Mouse (Mus musculus): Measurements from ENCODE around the gene Tomt. TPM values are rescaled to one million over a fixed set of nuclear protein-coding genes. Genes with fewer than 3 reads are reported as not detected.

Gene Tomt
- not detected for polyA plus RNA-seq (2014; fragmentation: Illumina TruSeq; extraction: RNeasy Lipid Tissue Mini Kit (QIAGEN cat#74804); ENCODE audit: low read depth, low replicate concordance)

DNA sequence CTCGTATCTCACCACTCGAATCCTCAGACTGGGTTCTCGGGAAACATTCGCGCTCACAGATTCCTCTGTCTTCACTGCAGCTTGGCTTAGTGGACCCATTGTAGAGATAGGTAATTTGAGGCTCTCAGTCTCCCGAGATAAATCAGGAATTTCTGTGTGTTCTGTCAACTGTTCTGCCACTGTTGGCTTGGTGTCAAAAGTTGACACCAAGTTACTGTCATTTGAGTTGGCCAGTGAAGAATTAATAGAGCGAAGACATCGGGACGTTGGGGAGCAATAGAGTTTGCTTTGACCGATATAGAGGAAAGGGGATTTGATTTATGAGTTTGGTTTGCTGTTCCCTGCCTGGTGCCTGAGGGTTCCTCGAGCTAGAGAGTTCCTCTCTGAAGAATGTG lies at the start of gene Tomt:
TSS of gene Tomt (minus strand) at position 73 of the 395 bp plus-strand sequence.

DNA sequence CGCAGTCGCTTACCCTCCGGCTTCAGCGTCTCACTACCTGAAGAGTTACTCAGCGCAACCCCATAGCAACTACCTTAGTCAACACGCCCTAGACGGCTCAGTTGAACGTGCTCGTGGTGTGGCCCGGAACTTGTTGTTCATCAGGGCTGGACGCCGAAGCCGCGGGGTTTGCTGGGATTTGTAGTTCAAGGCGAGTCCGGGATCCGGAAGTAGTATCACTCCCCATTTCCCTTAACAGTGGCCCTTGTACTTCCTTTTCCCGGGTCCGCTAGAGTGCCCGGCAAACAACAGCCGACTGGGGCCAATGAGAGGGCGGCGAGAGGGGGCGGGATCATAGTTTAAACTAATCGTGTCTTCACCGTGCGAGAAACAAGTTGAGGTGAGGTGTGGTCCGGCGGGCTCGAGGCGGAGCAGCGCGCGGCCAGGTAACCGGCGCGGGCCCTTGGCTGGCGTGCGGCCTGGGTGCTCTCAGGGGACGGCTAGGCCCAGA lies 27.6 kb upstream of the Tomt start, which contains the start of the genes Lrrc51 and Numa1:
TSS of gene Lrrc51 (minus strand) at position 145 of the 490 bp plus-strand sequence.
TSS of gene Numa1 (plus strand) at position 361 of the 490 bp plus-strand sequence.

DNA sequence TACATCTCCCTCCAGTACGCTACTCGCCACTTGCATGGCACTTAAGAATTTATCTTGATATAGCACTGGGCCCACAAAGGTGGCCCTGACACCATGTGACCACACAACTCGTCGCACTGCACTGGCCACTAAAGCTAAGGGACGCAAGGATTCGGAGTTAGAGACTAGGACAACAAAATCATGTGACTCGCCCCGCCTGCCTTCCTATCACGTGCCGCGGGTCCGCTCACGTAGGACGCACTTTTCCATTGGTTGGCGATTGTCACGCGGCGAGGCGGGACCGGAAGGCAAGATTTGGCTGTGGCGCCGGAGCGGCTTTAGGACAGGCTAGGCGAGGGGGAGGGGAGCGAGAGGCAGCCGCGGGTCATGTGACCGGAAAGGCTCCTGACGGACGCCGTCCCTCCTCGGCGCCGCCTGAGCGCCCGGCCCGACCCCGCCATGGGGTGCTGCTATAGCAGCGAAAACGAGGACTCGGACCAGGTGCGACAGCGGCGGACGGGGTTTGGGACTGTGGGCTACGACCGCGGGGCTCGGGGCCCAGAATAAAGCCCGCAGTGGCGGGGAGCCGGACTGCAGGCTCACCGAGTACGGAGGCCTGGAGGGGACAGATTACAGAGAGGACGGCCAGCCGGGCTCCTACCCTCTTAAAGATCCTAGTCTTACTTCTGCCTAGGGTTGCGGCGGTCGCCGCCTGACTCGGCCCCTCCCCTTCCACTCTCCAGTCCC lies 435 bp downstream of the Tomt start, which contains the start of gene Lamtor1:
TSS of gene Lamtor1 (plus strand) at position 344 of the 726 bp plus-strand sequence.

DNA sequence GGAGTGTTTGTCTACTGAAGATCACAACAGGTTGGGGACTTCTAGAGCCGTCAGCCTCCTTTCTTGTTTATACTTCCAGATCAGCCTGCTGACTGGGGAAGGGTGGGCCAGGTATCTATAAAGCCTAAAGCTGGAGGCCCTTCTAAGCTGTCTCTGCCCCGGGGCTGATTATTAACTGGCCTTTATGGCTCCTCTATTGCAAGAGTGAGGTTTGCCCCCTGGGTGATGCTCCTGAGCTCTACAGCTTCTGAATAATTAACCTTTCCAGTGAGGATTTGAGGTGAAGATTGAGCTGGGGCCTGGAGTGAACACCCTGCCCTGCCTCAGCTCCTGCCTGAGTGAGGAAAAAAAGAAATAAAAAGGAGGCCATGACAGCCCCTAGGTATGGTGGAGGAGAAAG lies 35.5 kb downstream of the Tomt start, which contains the start of gene Folr1:
TSS of gene Folr1 (minus strand) at position 160 of the 400 bp plus-strand sequence.

DNA sequence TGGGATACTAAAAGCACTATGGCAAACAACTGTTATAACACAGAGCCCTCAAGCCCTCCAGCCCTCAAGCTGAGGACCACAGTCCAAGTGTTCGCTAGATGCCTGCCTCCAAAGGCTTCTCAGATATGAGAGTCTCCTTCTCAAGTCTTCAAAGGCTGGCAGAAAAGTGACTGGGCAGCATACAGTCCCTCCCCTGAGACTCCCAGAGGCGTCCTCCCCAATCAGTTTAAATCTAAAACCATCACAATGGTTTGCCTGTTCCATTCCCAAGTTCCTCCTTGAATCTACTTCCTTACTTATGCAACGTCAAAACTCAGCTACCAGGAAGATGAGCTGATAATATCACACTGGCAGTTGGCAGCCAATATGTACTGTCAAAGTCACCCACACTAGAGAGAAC lies 42.7 kb downstream of the Tomt start, which contains the start of gene Anapc15:
TSS of gene Anapc15 (plus strand) at position 301 of the 400 bp plus-strand sequence.

DNA sequence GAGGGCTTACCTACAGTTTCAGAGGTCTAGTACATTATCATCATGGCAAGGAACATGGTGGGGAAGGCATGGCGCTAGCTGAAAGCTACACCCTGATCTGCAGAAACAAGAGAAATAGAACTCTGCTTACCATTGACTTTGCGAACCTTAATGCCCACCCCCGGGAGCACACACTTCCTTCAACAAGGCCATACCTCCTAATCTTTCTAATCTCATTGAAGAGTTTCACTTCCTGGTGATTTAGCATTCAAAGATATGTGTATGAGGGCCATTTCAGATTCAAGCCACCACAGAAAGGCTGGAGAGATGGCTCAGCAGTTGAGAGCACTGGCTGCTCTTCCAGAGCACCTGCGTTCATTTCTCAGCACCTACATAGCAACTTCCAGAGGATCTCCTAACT lies 49.1 kb downstream of the Tomt start, which contains the start of gene Folr2:
TSS of gene Folr2 (minus strand) at position 101 of the 400 bp plus-strand sequence.

Other genes starting within 250 kb of the Tomt start
- 13.2 TPM for gene Clpb, start 242.7 kb downstream of the Tomt start, polyA plus RNA-seq (2014; fragmentation: Illumina TruSeq; extraction: RNeasy Lipid Tissue Mini Kit (QIAGEN cat#74804); ENCODE audit: low read depth, low replicate concordance)
- 1.3 TPM for gene Phox2a, start 88.0 kb downstream of the Tomt start, polyA plus RNA-seq (2014; fragmentation: Illumina TruSeq; extraction: RNeasy Lipid Tissue Mini Kit (QIAGEN cat#74804); ENCODE audit: low read depth, low replicate concordance)
- gene Inppl1, start 68.1 kb downstream of the Tomt start, polyA plus RNA-seq (2014; fragmentation: Illumina TruSeq; extraction: RNeasy Lipid Tissue Mini Kit (QIAGEN cat#74804); ENCODE audit: low read depth, low replicate concordance): 34.8 TPM
- gene Folr2, start 49.2 kb downstream of the Tomt start, polyA plus RNA-seq (2014; fragmentation: Illumina TruSeq; extraction: RNeasy Lipid Tissue Mini Kit (QIAGEN cat#74804); ENCODE audit: low read depth, low replicate concordance): 1.5 TPM
- 5.7 TPM for gene Anapc15, start 42.6 kb downstream of the Tomt start, polyA plus RNA-seq (2014; fragmentation: Illumina TruSeq; extraction: RNeasy Lipid Tissue Mini Kit (QIAGEN cat#74804); ENCODE audit: low read depth, low replicate concordance)
- not detected for gene Folr1, start 35.6 kb downstream of the Tomt start, polyA plus RNA-seq (2014; fragmentation: Illumina TruSeq; extraction: RNeasy Lipid Tissue Mini Kit (QIAGEN cat#74804); ENCODE audit: low read depth, low replicate concordance)
- gene Lamtor1, start 455 bp downstream of the Tomt start, polyA plus RNA-seq (2014; fragmentation: Illumina TruSeq; extraction: RNeasy Lipid Tissue Mini Kit (QIAGEN cat#74804); ENCODE audit: low read depth, low replicate concordance): 13.8 TPM
- 5.7 TPM for gene Lrrc51, start 27.5 kb upstream of the Tomt start, polyA plus RNA-seq (2014; fragmentation: Illumina TruSeq; extraction: RNeasy Lipid Tissue Mini Kit (QIAGEN cat#74804); ENCODE audit: low read depth, low replicate concordance)
- gene Numa1, start 27.8 kb upstream of the Tomt start, polyA plus RNA-seq (2014; fragmentation: Illumina TruSeq; extraction: RNeasy Lipid Tissue Mini Kit (QIAGEN cat#74804); ENCODE audit: low read depth, low replicate concordance): 110 TPM
- gene Il18bp, start 112.3 kb upstream of the Tomt start, polyA plus RNA-seq (2014; fragmentation: Illumina TruSeq; extraction: RNeasy Lipid Tissue Mini Kit (QIAGEN cat#74804); ENCODE audit: low read depth, low replicate concordance): 16.7 TPM
- 13.8 TPM for gene Rnf121, start 159.1 kb upstream of the Tomt start, polyA plus RNA-seq (2014; fragmentation: Illumina TruSeq; extraction: RNeasy Lipid Tissue Mini Kit (QIAGEN cat#74804); ENCODE audit: low read depth, low replicate concordance)
- gene Xndc1, start 159.2 kb upstream of the Tomt start, polyA plus RNA-seq (2014; fragmentation: Illumina TruSeq; extraction: RNeasy Lipid Tissue Mini Kit (QIAGEN cat#74804); ENCODE audit: low read depth, low replicate concordance): 8.8 TPM
- gene Xntrpc, start 159.4 kb upstream of the Tomt start, polyA plus RNA-seq (2014; fragmentation: Illumina TruSeq; extraction: RNeasy Lipid Tissue Mini Kit (QIAGEN cat#74804); ENCODE audit: low read depth, low replicate concordance): not detected
- gene Trpc2, start 176.8 kb upstream of the Tomt start, polyA plus RNA-seq (2014; fragmentation: Illumina TruSeq; extraction: RNeasy Lipid Tissue Mini Kit (QIAGEN cat#74804); ENCODE audit: low read depth, low replicate concordance): not detected
- not detected for gene Art1, start 195.4 kb upstream of the Tomt start, polyA plus RNA-seq (2014; fragmentation: Illumina TruSeq; extraction: RNeasy Lipid Tissue Mini Kit (QIAGEN cat#74804); ENCODE audit: low read depth, low replicate concordance)
- gene Art5, start 203.1 kb upstream of the Tomt start, polyA plus RNA-seq (2014; fragmentation: Illumina TruSeq; extraction: RNeasy Lipid Tissue Mini Kit (QIAGEN cat#74804); ENCODE audit: low read depth, low replicate concordance): not detected
- not detected for gene Chrna10, start 210.5 kb upstream of the Tomt start, polyA plus RNA-seq (2014; fragmentation: Illumina TruSeq; extraction: RNeasy Lipid Tissue Mini Kit (QIAGEN cat#74804); ENCODE audit: low read depth, low replicate concordance)

Data from adrenal gland, adult 10 weeks (tissue).